Mouse (Mus musculus) spleen, adult 2 months (tissue): ENCODE measurements at regions not wholly inside any gene's neighbourhood (a gene's known extent, or its start where the extent isn't known, plus 50 kb on each side); places are given as distances from the start of the nearest gene placed in this dataset.

Source experiments
- CTCF ChIP-seq: fragments of 200-500 bp; IDR thresholded peaks from 2 replicates; pipeline ENCODE4 v1.5.1; 2011; ENCODE audit warnings: mild to moderate bottlenecking, inconsistent platforms; ENCODE audit not compliant: insufficient read depth, insufficient read length, insufficient replicate concordance; ENCODE audit errors: extremely low read depth
- POLR2A ChIP-seq: fragments of 200-500 bp; IDR thresholded peaks from 2 replicates; pipeline ENCODE4 v1.6.1; 2011; ENCODE audit warnings: low read depth, low read length, inconsistent platforms

DNA sequence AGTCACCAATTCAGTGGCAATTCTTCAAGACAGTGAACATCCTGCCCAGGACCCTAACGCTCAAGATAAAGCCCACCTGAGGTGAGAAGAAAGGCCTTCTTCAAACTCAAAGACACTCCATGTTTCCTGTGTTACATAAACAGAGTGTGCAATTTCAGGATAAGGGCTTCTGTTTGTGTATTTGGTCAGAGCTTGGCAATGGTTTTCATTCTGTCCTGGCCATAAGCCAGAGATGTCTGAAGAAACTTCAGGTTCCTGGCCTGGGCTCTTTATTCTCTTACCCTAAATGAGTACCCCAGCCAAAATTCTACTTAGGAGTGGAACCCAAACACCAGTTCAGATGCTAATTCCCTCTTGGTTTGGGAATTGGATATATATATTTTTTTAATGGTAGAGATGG is 308.7 kb downstream of the Cog6 start:
- TF ChIP-seq CTCF = no peak
- no peak for TF ChIP-seq POLR2A
